Mouse (Mus musculus) kidney, embryonic 16.5 days (tissue): ENCODE measurements around the gene Gm20388. TPM values are rescaled to one million over a fixed set of nuclear protein-coding genes. Genes with fewer than 3 reads are reported as not detected.

Experiments
- ATAC-seq: fragments of 200-750 bp; cut with Nextera tagmentation; 2 replicates; pipeline ENCODE4 v1.8.0; 2017; ENCODE audit warnings: moderate TSS enrichment; ENCODE audit not compliant: low FRiP score, low TSS enrichment
- H3K27ac ChIP-seq: fragments of 300-500 bp; sonication (generic); 2 replicates; pipeline ENCODE4 v1.5.1; 2014; ENCODE audit warnings: low read length
- H3K27me3 ChIP-seq: fragments of 300-500 bp; sonication (generic); 2 replicates; pipeline ENCODE4 v1.6.1; 2014; ENCODE audit warnings: low read length, control low read depth, mixed read lengths; ENCODE audit not compliant: insufficient read depth
- H3K36me3 ChIP-seq: fragments of 300-500 bp; sonication (generic); 2 replicates; pipeline ENCODE4 v1.6.1; 2014; ENCODE audit warnings: low read length, control low read depth, mixed read lengths; ENCODE audit not compliant: insufficient read depth
- H3K4me1 ChIP-seq: fragments of 300-500 bp; sonication (generic); 2 replicates; pipeline ENCODE4 v1.6.1; 2014; ENCODE audit warnings: low read length, control low read depth, mixed read lengths; ENCODE audit not compliant: insufficient read depth
- H3K4me2 ChIP-seq: fragments of 300-500 bp; sonication (generic); replicated peaks from 2 replicates; pipeline ENCODE4 v1.6.1; 2014; ENCODE audit warnings: low read depth, low read length
- H3K4me3 ChIP-seq: fragments of 300-500 bp; sonication (generic); 2 replicates; pipeline ENCODE4 v1.5.1; 2014; ENCODE audit warnings: mild to moderate bottlenecking, low read length
- H3K9ac ChIP-seq: fragments of 300-500 bp; sonication (generic); replicated peaks from 2 replicates; pipeline ENCODE4 v1.6.1; 2014; ENCODE audit warnings: low read length
- H3K9me3 ChIP-seq: fragments of 300-500 bp; sonication (generic); 2 replicates; pipeline ENCODE4 v1.6.1; 2016; ENCODE audit warnings: low read length, control low read depth
- WGBS: fragments of 180-500 bp; shearing (Covaris S2); extraction: QIAGEN DNeasy Blood & Tissue Kit; methylation state at CpG from one replicate; pipeline ENCODE4 v1.1.7; 2014; 5-methylcytosine and 5-hydroxymethylcytosine counted together
- polyA plus RNA-seq: library from polyadenylated mRNA; unstranded; fragments of >200 nt; fragmentation: Nextera tagmentation; extraction: Ambion mirVana; gene quantifications from 2 replicates; pipeline ENCODE4 v1.2.1, GENCODE M21; 2015

Gm20388 gene
- polyA plus RNA-seq, 1 experiment from 2014 or later, result 7.7 TPM

DNA sequence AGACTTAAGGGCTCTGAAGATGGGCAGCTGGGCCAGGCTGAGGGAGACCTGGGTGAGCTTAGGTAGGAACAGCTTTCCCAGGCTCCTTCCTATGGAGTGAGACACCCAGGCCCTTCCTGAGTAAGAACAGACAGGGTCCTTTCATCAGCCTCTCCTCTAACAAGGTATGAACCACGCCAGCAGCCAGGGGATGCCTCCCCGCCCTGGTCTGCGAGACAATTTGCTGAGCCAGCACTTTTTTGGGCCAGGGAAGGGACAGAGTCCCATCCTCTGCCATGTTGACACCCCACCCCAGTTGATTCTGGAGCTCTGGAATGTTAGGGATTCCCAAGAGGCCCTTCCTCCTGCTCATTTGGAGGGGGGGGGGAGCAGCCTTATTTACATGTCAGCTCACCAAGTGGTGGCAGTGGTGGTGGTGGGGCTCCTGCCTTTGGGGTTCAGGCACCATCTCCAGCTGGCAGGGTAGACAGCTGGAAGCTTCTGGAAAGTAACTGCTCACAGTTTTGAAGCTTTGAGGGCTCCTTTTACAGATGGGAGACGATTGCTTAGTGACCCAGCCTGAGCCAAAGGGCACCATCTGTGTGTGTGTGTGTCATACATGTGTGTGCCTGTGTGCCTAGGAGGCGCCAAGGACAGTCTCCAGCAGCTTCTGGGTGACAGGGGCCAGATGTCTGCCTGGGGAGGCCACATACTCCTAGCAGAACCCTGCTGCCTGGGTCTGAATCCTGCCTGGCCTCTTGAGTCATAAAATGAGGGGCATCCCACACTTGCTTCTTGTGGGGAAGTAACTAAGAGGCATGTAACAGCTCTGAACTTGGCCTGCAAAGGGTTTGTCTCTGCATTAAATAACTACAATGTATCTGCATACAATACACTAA is 316.3 kb downstream of the Gm20388 start:
- 65% methylated on average over 5 of the region's 5 CpGs for WGBS
- ATAC-seq, result no peak
- Histone ChIP-seq H3K4me2 (0 out of 2 replicates have a peak overlapping the region, but pooled peaks have one; percentile 93), H3K4me3 (no peak overlapping the region), H3K9ac (no peak overlapping the region), H3K4me1 (peaks cover 57% of the 10 kb centered on the region), H3K27ac (peak overlapping the region; percentile 13; the same call in 1 of the 2 replicates), H3K36me3 (no peaks in the 10 kb centered on the region), H3K9me3 (no peaks in the 10 kb centered on the region), H3K27me3 (peaks cover 16% of the 10 kb centered on the region)

DNA sequence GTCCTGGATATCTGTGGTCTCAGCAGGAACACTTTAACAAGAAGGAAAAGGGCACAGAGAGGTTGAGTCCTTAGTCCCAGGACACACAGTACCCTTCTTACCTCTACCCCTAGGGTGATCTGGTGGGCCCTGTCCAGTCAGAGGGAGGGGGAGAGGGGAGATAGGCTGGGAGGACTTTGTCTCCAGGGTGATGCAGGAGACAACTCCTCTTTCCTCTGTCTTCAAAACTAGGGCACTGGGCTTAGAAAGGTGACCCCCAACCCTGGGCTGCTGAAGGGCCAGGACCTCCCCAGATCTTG is 316.9 kb downstream of the Gm20388 start:
- Histone ChIP-seq H3K9me3 (no peaks in the 10 kb centered on the region), H3K9ac (0 out of 2 replicates have a peak overlapping the region, but pooled peaks have one; percentile 7), H3K27ac (peak overlapping the region; percentile 13; the same call in 1 of the 2 replicates), H3K36me3 (no peaks in the 10 kb centered on the region), H3K4me2 (peak overlapping the region; percentile 93), H3K27me3 (peaks cover 16% of the 10 kb centered on the region), H3K4me3 (peak overlapping the region; percentile 61), H3K4me1 (peaks cover 57% of the 10 kb centered on the region)
- peak; percentile 3 for ATAC-seq

DNA sequence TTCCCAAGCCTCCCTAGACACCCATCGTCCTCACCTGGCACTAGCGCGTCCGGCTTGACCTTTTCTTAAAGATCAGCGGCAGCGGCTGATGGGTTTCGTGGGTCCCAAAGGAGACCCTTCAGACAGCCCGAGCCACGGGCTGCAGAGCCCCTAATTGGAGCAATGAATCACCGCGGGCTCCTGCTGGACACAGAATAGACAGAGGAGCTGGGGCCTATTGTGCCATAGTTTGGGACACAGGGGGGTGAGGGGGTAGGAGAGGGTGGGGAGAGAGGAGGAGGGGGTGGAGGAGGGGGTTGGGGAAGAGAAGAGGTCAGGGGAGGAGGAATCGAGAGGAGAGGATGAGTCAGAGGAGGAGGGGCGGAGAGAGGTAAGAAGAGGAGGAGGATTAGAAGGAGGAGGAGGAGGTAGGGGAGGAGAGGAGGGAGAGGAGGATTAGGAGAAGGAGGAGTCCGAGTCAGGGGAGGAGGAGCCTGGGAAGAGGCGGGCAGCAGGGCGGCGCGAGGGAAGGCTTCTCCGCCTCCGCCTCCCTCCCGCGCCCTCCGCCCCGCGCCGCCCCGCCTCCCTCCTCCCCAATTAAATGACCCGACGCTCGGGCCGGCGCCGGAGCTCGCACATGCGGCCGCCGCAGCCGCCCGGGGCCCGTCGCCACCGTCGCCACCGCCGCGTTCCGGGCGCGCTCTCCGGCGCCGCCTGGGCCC is 317.4 kb downstream of the Gm20388 start, which contains the start of gene Gse1:
Gene Gse1, plus strand, starts transcription at position 566 of the 701 bp plus-strand sequence.
- 2% methylated on average over 12 of the region's 52 CpGs for WGBS
- H3K4me3 ChIP-seq, result peak within 1 kb of the TSS; percentile 61
- ATAC-seq, result peak; percentile 77
- H3K4me1 ChIP-seq, result peaks cover 57% of the 10 kb centered on the region
- peaks cover 16% of the 10 kb centered on the region for H3K27me3 ChIP-seq
- no peaks in the 10 kb centered on the region for H3K9me3 ChIP-seq
- peak within 1 kb of the TSS; percentile 13; the same call in 1 of the 2 replicates for H3K27ac ChIP-seq
- H3K36me3 ChIP-seq, result no peaks in the 10 kb centered on the region
- H3K9ac ChIP-seq, result peak within 1 kb of the TSS; percentile 74
- H3K4me2 ChIP-seq, result peak within 1 kb of the TSS; percentile 93

DNA sequence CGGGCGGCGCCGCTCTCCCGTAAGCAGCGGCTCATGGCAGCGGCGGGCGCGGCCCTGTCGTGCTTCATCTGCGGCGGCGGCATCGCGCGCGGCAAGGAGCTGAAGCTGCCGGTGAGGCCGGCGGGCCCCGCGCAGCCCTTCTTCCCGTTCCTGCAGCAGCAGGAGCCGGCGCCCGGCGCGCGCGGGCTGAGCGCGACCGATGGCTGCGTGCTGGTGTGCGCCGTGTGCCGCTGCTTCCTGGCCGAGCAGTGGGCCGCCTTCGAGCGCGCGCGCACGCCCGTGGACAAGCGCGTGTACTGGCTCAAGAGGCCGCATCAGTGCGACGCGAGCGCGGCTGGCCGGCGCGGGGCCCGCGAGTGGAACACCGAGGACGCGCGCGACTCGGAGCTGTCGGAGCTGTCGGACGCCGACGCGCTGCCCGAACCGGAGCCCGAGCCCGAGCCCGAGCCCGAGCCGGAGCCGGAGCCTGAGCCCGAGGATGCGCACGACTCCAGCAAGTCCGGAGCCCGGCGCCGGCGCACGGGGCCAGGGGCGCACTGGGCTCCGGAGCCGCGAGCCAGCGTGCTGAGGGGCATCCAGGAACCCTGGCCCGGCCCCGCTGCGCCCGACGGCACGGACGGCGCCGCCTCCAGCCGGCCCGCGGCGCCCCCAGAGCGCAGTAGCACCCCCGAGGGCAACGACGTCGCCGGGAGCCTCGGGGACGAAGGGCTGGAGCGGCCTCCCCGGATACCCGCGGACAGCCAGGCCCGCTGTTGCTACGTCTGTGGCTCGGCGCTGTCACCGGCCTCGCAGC is 318.3 kb downstream of the Gm20388 start:
- H3K4me1 ChIP-seq, result peaks cover 63% of the 10 kb centered on the region
- WGBS, result under 1% methylated on average over 125 of the region's 125 CpGs
- peaks cover 16% of the 10 kb centered on the region for H3K27me3 ChIP-seq
- peak overlapping the region; percentile 61 for H3K4me3 ChIP-seq
- no peaks in the 10 kb centered on the region for H3K9me3 ChIP-seq
- peak overlapping the region; percentile 74 for H3K9ac ChIP-seq
- H3K27ac ChIP-seq, result no peak overlapping the region
- H3K36me3 ChIP-seq, result no peaks in the 10 kb centered on the region
- ATAC-seq, result peak; percentile 17; the same call in 1 of the 2 replicates
- peak overlapping the region; percentile 93 for H3K4me2 ChIP-seq

DNA sequence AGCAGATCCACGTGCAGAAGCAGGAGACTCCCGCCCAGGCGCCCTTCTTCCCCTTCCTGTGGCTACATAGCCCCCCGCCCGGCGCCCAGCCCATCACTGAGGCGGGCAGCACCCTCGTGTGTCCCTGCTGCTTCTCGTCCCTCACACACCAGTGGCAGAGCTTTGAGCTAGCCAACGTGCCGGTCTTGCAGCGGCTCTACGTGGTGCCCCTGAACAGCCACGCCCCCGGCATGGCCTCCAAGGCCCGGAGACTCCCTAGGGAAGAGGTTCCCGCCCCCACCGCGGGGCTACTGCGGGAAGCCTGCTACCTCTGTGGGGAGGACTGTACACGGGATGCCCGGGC is 318.9 kb downstream of the Gm20388 start:
- Histone ChIP-seq H3K36me3 (no peaks in the 10 kb centered on the region), H3K9ac (peak overlapping the region; percentile 74), H3K4me2 (peak overlapping the region; percentile 93), H3K27me3 (peaks cover 16% of the 10 kb centered on the region), H3K27ac (no peak overlapping the region), H3K4me1 (peaks cover 65% of the 10 kb centered on the region), H3K9me3 (no peaks in the 10 kb centered on the region), H3K4me3 (peak overlapping the region; percentile 61)
- ATAC-seq, result peak; percentile 16; the same call in 1 of the 2 replicates
- WGBS, result 0% methylated on average over 20 of the region's 22 CpGs

DNA sequence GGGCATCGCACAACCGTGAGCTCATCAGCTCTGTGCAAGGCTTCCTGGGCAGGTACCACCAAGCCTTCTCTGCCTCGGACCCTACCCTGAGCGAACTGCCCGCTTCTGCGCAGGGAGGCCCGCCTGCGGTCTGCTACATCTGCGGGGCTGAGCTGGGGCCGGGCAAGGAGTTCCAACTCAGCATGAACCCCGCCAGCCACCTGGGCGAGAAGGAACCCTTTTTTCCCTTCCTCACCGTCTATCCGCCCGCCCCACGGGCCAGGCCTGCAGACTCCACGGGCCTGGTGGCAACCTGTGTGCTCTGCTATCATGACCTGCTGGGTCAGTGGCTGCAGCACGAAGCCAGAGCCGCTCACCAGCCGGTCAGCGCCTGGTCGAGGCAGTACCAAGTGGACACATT is 319.4 kb downstream of the Gm20388 start:
- WGBS, result 10% methylated on average over 22 of the region's 22 CpGs
- H3K36me3 ChIP-seq, result no peaks in the 10 kb centered on the region
- peak overlapping the region; percentile 74; the same call in 1 of the 2 replicates for H3K9ac ChIP-seq
- peak overlapping the region; percentile 93 for H3K4me2 ChIP-seq
- H3K27ac ChIP-seq, result no peak overlapping the region
- H3K4me1 ChIP-seq, result peaks cover 70% of the 10 kb centered on the region
- no peak for ATAC-seq
- H3K9me3 ChIP-seq, result no peaks in the 10 kb centered on the region
- peak overlapping the region; percentile 61 for H3K4me3 ChIP-seq
- peaks cover 16% of the 10 kb centered on the region for H3K27me3 ChIP-seq

DNA sequence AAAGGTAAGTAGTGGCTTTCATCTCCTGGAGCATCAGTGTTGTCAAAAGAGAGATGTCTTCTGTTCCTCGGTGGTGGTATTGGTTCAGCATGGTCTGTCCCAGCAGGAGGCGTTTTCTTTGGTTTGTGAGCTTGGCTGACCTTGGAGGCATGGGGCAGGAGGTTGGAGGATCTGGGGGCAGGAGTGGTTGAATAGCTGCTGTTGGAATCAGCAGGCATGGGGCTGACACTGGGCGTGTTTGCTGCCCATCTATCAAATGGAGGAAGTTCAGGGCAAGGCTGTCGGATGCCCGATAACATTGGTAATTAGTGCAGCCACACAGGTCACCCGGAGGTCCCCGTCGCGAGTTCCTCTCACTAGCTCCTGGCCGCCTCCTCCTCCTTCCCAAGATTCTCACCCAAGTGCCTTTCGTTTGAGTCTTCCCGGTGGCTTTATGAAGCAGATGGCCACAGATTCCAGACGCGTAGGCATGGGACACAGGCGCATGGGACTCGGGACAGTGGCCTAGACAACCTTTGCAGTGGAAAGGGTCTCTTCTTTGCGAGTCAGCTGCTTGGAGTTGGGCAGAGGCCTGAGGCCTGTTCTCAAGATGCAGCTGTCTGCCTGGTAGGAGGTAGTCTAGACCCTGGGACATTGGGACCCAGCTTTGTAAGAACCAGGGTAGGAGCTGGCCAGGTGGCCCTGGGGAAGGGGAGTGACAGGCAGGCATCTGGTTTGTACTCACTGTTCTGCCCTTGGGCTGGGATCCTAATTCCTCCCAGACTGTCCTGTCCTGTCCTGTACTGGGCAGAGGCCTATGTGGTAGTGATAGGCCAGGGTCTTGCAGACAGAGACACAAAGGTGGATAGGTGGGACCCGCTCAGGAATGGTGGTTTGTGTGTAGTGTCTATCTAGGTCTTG is 320.3 kb downstream of the Gm20388 start:
- peak overlapping the region; percentile 93 for H3K4me2 ChIP-seq
- no peaks in the 10 kb centered on the region for H3K36me3 ChIP-seq
- no peak overlapping the region for H3K27ac ChIP-seq
- H3K9ac ChIP-seq, result peak overlapping the region; percentile 57
- peaks cover 16% of the 10 kb centered on the region for H3K27me3 ChIP-seq
- peaks cover 70% of the 10 kb centered on the region for H3K4me1 ChIP-seq
- no peak for ATAC-seq
- H3K4me3 ChIP-seq, result peak overlapping the region; percentile 61
- H3K9me3 ChIP-seq, result no peaks in the 10 kb centered on the region
- 18% methylated on average over 18 of the region's 18 CpGs for WGBS

DNA sequence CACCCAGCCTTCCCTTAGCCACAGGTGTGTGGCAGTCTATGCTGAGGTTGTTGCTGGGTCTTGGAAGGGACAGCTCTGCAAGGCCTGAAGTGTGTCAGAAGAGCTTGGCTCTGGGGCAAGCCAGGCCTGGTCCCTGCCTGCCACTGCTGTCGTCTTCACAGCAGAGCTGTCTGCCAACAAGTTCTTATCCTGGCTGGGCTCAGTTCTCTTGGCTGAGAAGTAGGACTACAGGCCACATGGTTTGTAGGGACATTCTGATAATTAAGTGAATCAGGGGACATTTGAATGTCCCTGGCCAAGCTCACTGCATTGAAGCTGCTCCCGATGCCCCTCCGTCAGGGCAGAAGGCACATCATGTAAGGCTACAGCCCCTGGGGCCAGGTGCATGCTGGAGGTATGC is 321.2 kb downstream of the Gm20388 start:
- Histone ChIP-seq H3K27me3 (peaks cover 16% of the 10 kb centered on the region), H3K9ac (no peak overlapping the region), H3K4me1 (peaks cover 68% of the 10 kb centered on the region), H3K4me3 (peak overlapping the region; percentile 61), H3K27ac (no peak overlapping the region), H3K4me2 (peak overlapping the region; percentile 93), H3K36me3 (no peaks in the 10 kb centered on the region), H3K9me3 (no peaks in the 10 kb centered on the region)
- ATAC-seq, result no peak
- whole genome bisulfite sequencing, result 71% methylated on average over 3 of the region's 3 CpGs

DNA sequence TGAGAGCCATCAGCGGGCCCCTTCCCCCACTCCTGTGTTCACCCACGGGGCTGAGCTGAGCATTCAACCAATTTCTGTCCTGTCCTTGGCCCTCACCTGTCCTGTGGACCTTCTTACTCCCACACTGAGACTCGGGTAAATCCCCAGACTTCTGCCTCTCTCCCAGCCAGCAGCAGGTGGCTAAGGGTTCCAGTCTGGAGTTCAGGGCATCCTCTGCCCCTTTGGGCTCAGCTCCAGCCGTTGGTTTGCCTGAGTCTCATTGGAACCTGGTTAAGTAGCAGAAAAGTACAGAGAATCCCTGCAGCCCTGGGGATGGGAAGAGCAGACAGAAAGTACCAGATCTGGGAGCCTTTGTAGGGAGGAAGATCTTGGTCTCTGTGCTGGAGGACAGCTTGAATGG is 321.8 kb downstream of the Gm20388 start:
- no peaks in the 10 kb centered on the region for H3K36me3 ChIP-seq
- ATAC-seq, result no peak
- 28% methylated on average over 4 of the region's 4 CpGs for WGBS
- H3K9ac ChIP-seq, result no peak overlapping the region
- peaks cover 16% of the 10 kb centered on the region for H3K27me3 ChIP-seq
- no peaks in the 10 kb centered on the region for H3K9me3 ChIP-seq
- no peak overlapping the region for H3K27ac ChIP-seq
- peak overlapping the region; percentile 61 for H3K4me3 ChIP-seq
- peak overlapping the region; percentile 93 for H3K4me2 ChIP-seq
- peaks cover 63% of the 10 kb centered on the region for H3K4me1 ChIP-seq
